Mouse (Mus musculus) embryonic facial prominence, embryonic 15.5 days (tissue): ENCODE results near the gene Lin7a. TPM values are rescaled to one million over a fixed set of nuclear protein-coding genes. Genes with fewer than 3 reads are reported as not detected.
"Not testable (repeated sequence)": the region's sequence is repeated elsewhere in the genome, so short reads cannot be mapped to it uniquely, and the experiment has no call there.

Source experiments
- ATAC-seq: fragments of 200-750 bp; cut with Nextera tagmentation; 2 replicates; pipeline ENCODE4 v1.8.0; 2017; ENCODE audit warnings: low read depth, moderate TSS enrichment; ENCODE audit not compliant: insufficient number of reproducible peaks, low FRiP score, low TSS enrichment
- H3K27ac ChIP-seq: fragments of 300-500 bp; sonication (generic); replicated peaks from 2 replicates; pipeline ENCODE4 v1.5.1; 2015; ENCODE audit warnings: mild to moderate bottlenecking, inconsistent platforms
- H3K27me3 ChIP-seq: fragments of 300-500 bp; sonication (generic); 2 replicates; pipeline ENCODE4 v1.6.1; 2015; ENCODE audit warnings: inconsistent platforms
- H3K36me3 ChIP-seq: fragments of 300-500 bp; sonication (generic); 2 replicates; pipeline ENCODE4 v1.6.1; 2015; ENCODE audit warnings: mild to moderate bottlenecking, inconsistent platforms
- H3K4me1 ChIP-seq: fragments of 300-500 bp; sonication (generic); 2 replicates; pipeline ENCODE4 v1.6.1; 2015; ENCODE audit warnings: inconsistent platforms
- H3K4me2 ChIP-seq: fragments of 300-500 bp; sonication (generic); replicated peaks from 2 replicates; pipeline ENCODE4 v1.6.1; 2015; ENCODE audit warnings: mild to moderate bottlenecking, inconsistent platforms
- H3K4me3 ChIP-seq: fragments of 300-500 bp; sonication (generic); replicated peaks from 2 replicates; pipeline ENCODE4 v1.5.1; 2015; ENCODE audit warnings: mild to moderate bottlenecking, inconsistent platforms
- H3K9ac ChIP-seq: fragments of 300-500 bp; sonication (generic); 2 replicates; pipeline ENCODE4 v1.6.1; 2015; ENCODE audit warnings: inconsistent platforms
- H3K9me3 ChIP-seq: fragments of 300-500 bp; sonication (generic); replicated peaks from 2 replicates; pipeline ENCODE4 v1.6.1; 2016; ENCODE audit warnings: inconsistent platforms
- WGBS: fragments of 180-500 bp; shearing (Covaris S2); methylation state at CpG from one replicate; pipeline ENCODE4 v1.1.7; 2015; 5-methylcytosine and 5-hydroxymethylcytosine counted together
- polyA plus RNA-seq: library from polyadenylated mRNA; unstranded; fragments of >200 nt; fragmentation: Nextera tagmentation; extraction: Ambion mirVana; gene quantifications from 2 replicates; pipeline ENCODE4 v1.2.1, GENCODE M21; 2015

The Lin7a gene
- polyA plus RNA-seq, 1 experiment from 2014 or later = 5.0 TPM

DNA sequence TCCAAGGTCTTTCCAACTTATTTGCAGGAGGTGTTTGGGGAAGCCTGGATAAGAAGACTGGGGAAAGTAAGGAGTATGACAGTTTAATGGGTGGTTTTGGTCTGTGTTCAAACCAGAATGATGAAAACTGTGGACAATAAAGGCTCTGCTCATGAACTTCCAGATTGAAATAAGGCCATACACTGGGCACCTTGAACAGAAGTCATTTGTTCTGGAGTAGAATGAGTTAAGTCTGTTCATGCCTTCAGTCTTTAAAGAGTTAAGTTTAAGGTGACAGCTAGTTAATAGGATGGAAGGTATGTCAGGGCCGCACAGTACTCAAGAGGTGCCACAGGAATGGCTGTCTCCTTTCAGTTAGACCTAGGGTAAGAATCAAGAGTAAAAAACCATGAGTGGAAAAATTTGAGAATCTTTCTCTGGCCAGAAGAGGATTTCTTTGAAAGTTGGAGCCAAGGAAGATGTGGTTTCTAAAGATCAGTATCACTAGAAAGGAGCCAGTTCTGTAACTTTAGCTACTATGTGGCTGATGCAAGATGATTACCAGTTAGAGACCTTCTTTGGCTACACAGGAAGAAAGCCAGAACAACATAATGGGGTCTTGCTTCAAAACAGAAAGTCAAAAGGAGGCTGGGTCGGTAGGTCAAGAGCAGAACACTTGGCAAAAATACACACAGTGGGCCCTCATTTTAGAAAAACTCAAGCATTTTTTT is 33.2 kb upstream of the Lin7a start:
- no peak for ATAC-seq
- WGBS = 53% methylated on average over 2 of the region's 2 CpGs
- no peak overlapping the region for H3K27ac ChIP-seq
- no peaks in the 10 kb centered on the region for H3K36me3 ChIP-seq
- no peak overlapping the region for H3K9ac ChIP-seq
- H3K27me3 ChIP-seq = no peaks in the 10 kb centered on the region
- H3K4me2 ChIP-seq = no peak overlapping the region
- H3K4me3 ChIP-seq = no peak overlapping the region
- H3K9me3 ChIP-seq = no peaks in the 10 kb centered on the region
- no peaks in the 10 kb centered on the region for H3K4me1 ChIP-seq

- H3K9me3 ChIP-seq = no peaks in the 10 kb centered on the region
- H3K4me3 ChIP-seq = no peak overlapping the region
- H3K4me1 ChIP-seq = no peaks in the 10 kb centered on the region
- no peak overlapping the region for H3K27ac ChIP-seq
- 75% methylated on average over 3 of the region's 3 CpGs for WGBS
- H3K9ac ChIP-seq = no peak overlapping the region
- no peaks in the 10 kb centered on the region for H3K27me3 ChIP-seq
- no peak for ATAC-seq
- no peak overlapping the region for H3K4me2 ChIP-seq
- H3K36me3 ChIP-seq = no peaks in the 10 kb centered on the region
These were observed 32.5 kb upstream of the Lin7a start for GRCm38 (mm10) chr10:107238861-107239435.

- H3K4me3 ChIP-seq = no peak overlapping the region
- no peaks in the 10 kb centered on the region for H3K27me3 ChIP-seq
- no peaks in the 10 kb centered on the region for H3K36me3 ChIP-seq
- H3K4me2 ChIP-seq = no peak overlapping the region
- no peak overlapping the region for H3K27ac ChIP-seq
- no peak for ATAC-seq
- H3K9me3 ChIP-seq = no peaks in the 10 kb centered on the region
- 73% methylated on average over 2 of the region's 2 CpGs for WGBS
- H3K4me1 ChIP-seq = no peaks in the 10 kb centered on the region
- no peak overlapping the region for H3K9ac ChIP-seq
These were observed 31.7 kb upstream of the Lin7a start for GRCm38 (mm10) chr10:107239651-107240330.

DNA sequence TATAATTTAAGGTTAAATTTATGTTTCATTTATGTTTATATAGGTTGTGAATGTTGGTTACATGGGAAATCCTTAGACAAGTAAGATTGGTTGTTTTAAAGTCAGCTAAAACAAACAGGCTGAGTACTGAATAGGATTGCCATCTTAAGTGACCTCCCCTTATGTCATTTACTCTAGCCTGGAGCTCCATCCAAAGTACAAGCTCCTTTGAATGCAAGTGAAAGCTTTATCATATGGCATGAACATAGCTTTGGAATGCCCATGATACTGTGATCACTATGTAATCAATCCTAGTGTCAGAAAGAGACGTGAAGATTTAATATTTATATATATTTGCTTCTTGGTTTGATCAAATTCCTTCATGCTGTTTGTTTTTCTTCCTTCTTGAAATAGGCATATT is 31.0 kb upstream of the Lin7a start:
- no peaks in the 10 kb centered on the region for H3K27me3 ChIP-seq
- H3K9me3 ChIP-seq = no peaks in the 10 kb centered on the region
- ATAC-seq = no peak
- no peak overlapping the region for H3K9ac ChIP-seq
- no peaks in the 10 kb centered on the region for H3K4me1 ChIP-seq
- no peak overlapping the region for H3K27ac ChIP-seq
- WGBS = 66% methylated on average over 1 of the region's 1 CpGs
- H3K4me2 ChIP-seq = no peak overlapping the region
- no peak overlapping the region for H3K4me3 ChIP-seq
- no peaks in the 10 kb centered on the region for H3K36me3 ChIP-seq

DNA sequence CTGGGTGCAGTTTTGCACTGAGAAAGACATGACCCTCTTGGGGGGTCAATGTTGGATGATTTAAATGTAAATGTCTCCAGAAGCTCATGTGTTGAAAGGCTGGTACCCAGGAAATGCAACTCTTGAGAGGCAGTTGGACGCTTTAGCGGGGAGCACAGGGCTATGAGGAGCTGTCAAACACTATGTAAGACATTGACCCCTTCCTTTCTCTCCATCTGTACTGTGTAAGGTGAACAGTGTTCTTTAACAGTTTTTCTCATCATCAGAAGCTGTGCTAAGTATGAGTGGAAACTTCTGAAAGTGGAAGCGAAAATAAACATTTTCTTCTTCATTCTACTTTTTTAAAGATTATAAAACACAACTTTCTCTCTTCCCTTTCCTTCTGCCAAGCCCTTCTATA is 30.5 kb upstream of the Lin7a start:
- Histone ChIP-seq H3K27me3 (no peaks in the 10 kb centered on the region), H3K4me3 (no peak overlapping the region), H3K27ac (no peak overlapping the region), H3K4me1 (no peaks in the 10 kb centered on the region), H3K36me3 (no peaks in the 10 kb centered on the region), H3K9me3 (no peaks in the 10 kb centered on the region), H3K9ac (no peak overlapping the region), H3K4me2 (no peak overlapping the region)
- ATAC-seq = no peak
- WGBS = 86% methylated on average over 3 of the region's 3 CpGs

DNA sequence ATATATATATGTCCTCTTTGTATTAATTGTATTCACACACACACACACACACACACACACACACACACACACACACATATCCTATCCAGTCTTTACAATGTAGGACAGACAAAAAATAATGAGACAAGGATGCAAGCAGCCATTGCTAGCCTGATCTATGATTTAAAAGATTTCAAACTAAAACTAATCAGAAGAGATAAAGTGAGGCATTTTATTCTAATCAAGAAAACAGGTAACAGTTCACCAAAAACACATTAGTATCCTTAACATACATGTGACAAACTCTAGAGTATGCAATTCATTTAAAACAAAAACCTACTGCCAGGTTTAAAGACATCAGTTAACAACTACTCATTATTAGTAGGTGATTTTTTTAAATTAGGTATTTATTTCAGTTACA is 30.1 kb upstream of the Lin7a start:
- Histone ChIP-seq H3K4me1 (no peaks in the 10 kb centered on the region), H3K4me2 (no peak overlapping the region), H3K27me3 (no peaks in the 10 kb centered on the region), H3K9ac (no peak overlapping the region), H3K4me3 (no peak overlapping the region), H3K36me3 (no peaks in the 10 kb centered on the region), H3K27ac (no peak overlapping the region), H3K9me3 (no peaks in the 10 kb centered on the region)
- ATAC-seq = no peak

DNA sequence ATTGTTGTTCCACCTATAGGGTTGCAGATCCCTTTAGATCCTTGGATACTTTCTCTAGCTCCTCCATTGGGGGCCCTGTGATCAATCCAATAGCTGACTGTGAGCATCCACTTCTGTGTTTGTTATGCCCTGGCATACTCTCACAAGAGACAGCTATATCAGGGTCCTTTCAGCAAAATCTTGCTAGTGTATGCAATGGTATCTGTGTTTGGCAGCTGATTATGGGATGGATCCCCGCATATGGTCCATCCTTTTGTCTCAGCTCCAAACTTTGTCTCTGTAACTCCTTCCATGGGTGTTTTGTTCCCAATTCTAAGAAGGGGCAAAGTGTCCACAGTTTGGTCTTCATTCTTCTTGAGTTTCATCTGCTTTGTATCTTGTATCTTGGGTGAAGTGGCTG is 29.5 kb upstream of the Lin7a start:
- not testable (repeated sequence) for H3K4me2 ChIP-seq, H3K27me3 ChIP-seq, H3K27ac ChIP-seq, ATAC-seq, H3K36me3 ChIP-seq, H3K9ac ChIP-seq, H3K9me3 ChIP-seq, H3K4me1 ChIP-seq, H3K4me3 ChIP-seq
- 85% methylated on average over 1 of the region's 1 CpGs for WGBS

DNA sequence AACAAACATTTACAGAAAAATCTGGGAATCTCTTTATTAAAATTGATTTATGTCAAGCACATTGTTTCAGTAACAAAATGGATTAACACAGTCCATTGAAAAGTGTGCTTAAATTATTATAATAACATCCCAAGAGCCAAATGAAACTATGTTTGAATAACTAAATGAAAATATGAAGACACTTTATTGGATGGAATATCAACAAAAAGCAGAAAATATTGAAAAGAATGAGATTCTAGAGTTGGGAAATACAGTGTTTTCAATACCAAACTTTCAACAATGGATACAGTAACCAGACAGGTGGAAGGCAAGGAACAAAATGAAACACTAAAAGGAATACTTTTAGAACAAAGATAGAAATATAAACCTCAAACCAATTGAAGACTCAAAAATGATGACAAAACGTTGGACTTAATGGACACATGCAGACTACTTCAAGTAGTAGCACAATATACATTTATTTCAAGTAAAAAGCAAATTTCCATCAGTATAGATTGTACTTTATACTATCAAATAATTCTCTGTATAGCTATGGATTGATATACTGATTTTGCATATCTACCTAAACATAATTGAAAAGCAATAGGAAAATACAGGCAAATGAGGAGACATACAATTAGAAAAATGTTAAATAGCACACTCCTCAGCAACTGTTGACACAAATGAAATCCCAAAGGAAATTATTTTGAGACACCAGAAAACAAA is 28.6 kb upstream of the Lin7a start:
- ATAC-seq = no peak
- Histone ChIP-seq H3K9me3 (no peaks in the 10 kb centered on the region), H3K9ac (no peak overlapping the region), H3K4me3 (no peak overlapping the region), H3K4me1 (no peaks in the 10 kb centered on the region), H3K4me2 (no peak overlapping the region), H3K36me3 (no peaks in the 10 kb centered on the region), H3K27ac (no peak overlapping the region), H3K27me3 (no peaks in the 10 kb centered on the region)
- WGBS = 77% methylated on average over 1 of the region's 1 CpGs

- Histone ChIP-seq H3K4me3 (no peak overlapping the region), H3K9ac (no peak overlapping the region), H3K36me3 (no peaks in the 10 kb centered on the region), H3K4me2 (no peak overlapping the region), H3K27ac (no peak overlapping the region), H3K27me3 (no peaks in the 10 kb centered on the region), H3K9me3 (no peaks in the 10 kb centered on the region), H3K4me1 (no peaks in the 10 kb centered on the region)
- 62% methylated on average over 2 of the region's 2 CpGs for WGBS
- ATAC-seq = no peak
These were observed 27.3 kb upstream of the Lin7a start for GRCm38 (mm10) chr10:107244211-107244610.

- H3K9me3 ChIP-seq = no peaks in the 10 kb centered on the region
- 84% methylated on average over 4 of the region's 4 CpGs for WGBS
- no peaks in the 10 kb centered on the region for H3K27me3 ChIP-seq
- no peaks in the 10 kb centered on the region for H3K4me1 ChIP-seq
- H3K27ac ChIP-seq = no peak overlapping the region
- H3K4me3 ChIP-seq = no peak overlapping the region
- H3K4me2 ChIP-seq = no peak overlapping the region
- no peak overlapping the region for H3K9ac ChIP-seq
- no peaks in the 10 kb centered on the region for H3K36me3 ChIP-seq
- ATAC-seq = no peak
These were observed 26.6 kb upstream of the Lin7a start for GRCm38 (mm10) chr10:107244691-107245530.

DNA sequence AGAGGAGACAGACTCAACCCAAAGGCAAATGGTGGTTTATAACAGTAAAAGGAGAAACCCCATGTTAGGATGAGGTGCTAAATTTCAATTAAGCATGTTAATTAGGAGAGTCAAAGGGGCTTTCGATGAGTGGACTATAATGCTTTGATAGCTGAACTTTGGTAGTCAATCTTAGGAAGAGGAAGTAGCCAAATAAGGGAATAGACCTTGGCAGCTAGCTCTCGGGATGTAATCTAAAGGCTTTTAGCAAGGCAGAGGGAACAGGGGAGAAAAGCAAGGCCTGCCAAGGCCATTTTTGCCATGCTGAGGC is 26.0 kb upstream of the Lin7a start:
- ATAC-seq = no peak

More for the DNA sequence above, 26.0 kb upstream of the Lin7a start:
- H3K9ac ChIP-seq = no peak overlapping the region
- H3K4me1 ChIP-seq = no peaks in the 10 kb centered on the region
- H3K4me3 ChIP-seq = no peak overlapping the region
- no peaks in the 10 kb centered on the region for H3K36me3 ChIP-seq
- no peaks in the 10 kb centered on the region for H3K9me3 ChIP-seq
- no peak overlapping the region for H3K27ac ChIP-seq
- no peak overlapping the region for H3K4me2 ChIP-seq
- no peaks in the 10 kb centered on the region for H3K27me3 ChIP-seq
- 58% methylated on average over 2 of the region's 2 CpGs for WGBS
